Mouse (Mus musculus) c-Kit-positive CD71-negative TER-119-negative erythroid progenitor cells, embryonic 14.5 days (primary cell): ENCODE measurements at regions not wholly inside any gene's neighbourhood (a gene's known extent, or its start where the extent isn't known, plus 50 kb on each side); places are given as distances from the start of the nearest gene placed in this dataset.

Source experiments
- DNase-seq: peaks from one replicate; pipeline ENCODE4 v3.0.0-alpha.2; 2013; ENCODE audit warnings: low read depth

GRCm38 (mm10) chr1:60627786-60628453 is 61.0 kb upstream of the Raph1 start:
- peak; percentile 32 for DNase-seq

GRCm38 (mm10) chr1:60627367-60627766 is 60.5 kb upstream of the Raph1 start:
- no peak for DNase-seq

- no peak for DNase-seq
Observed at GRCm38 (mm10) chr1:60625698-60626486, 59.0 kb upstream of the Raph1 start.

GRCm38 (mm10) chr1:60624231-60624630 is 57.3 kb upstream of the Raph1 start:
- no peak for DNase-seq

GRCm38 (mm10) chr1:60623440-60624016 is 56.6 kb upstream of the Raph1 start:
- no peak for DNase-seq

GRCm38 (mm10) chr1:60621770-60622169 is 54.9 kb upstream of the Raph1 start:
- DNase-seq, result no peak

GRCm38 (mm10) chr1:60621064-60621726 is 54.3 kb upstream of the Raph1 start:
- no peak for DNase-seq

GRCm38 (mm10) chr1:60618389-60618788 is 51.5 kb upstream of the Raph1 start:
- no peak for DNase-seq

- no peak for DNase-seq
Observed at GRCm38 (mm10) chr1:60616916-60617315, 50.0 kb upstream of the Raph1 start.
